ENCODE assay signal across 22 mouse cellular contexts in genomic region chr11:22499886-22500285, GRCm38 (mm10). TPM values are rescaled to one million over a fixed set of nuclear protein-coding genes. Genes with fewer than 3 reads are reported as not detected.
DNase-seq lines count a peak whose midpoint lies in the region; ATAC-seq and TF ChIP-seq lines count a peak whose summit lies in the region.
"Had no signal": no experiment of that assay in that cellular context is flagged by ENCODE, and none has a peak within 500 bp of the region (broad histone marks: within the 10 kb centered on the region; RNA-seq: fewer than 3 reads in every experiment).

No protein-coding gene starts in this region.

- DNase-seq in frontal cortex, postnatal 14 days (ENCODE audit: low spot score in 2 of 2): no peak
- DNase-seq in liver, adult 2 months (ENCODE audit: extremely low read depth, low read depth, low spot score): peak; percentile 58
- DNase-seq in liver, postnatal 0 days: no peak
- peak; percentile 41 for DNase-seq in NIH3T3 (ENCODE audit: low read depth)
- DNase-seq in layer of hippocampus, postnatal 10 days (ENCODE audit: low spot score in 2 of 2): no peak
- no peak for DNase-seq in spleen, postnatal 10 days (ENCODE audit: low spot score in 2 of 2)
- DNase-seq: adrenal gland, postnatal 10 days; cerebellum, adult 11-12 months; cerebellum, adult 9-10 months; cerebellum, postnatal 25 days; forebrain, postnatal 0 days; gastrocnemius, postnatal 36 days; heart, adult 18-20 months; heart, postnatal 14 days had no signal

- no peak overlapping the region for H3K27ac ChIP-seq in liver, adult 2 months (replicated peaks; ENCODE audit: insufficient read depth, low read depth, low read length)
- H3K27ac ChIP-seq in liver, postnatal 0 days (ENCODE audit: low read depth): no peak overlapping the region
- H3K27ac ChIP-seq: embryonic facial prominence, embryonic 13.5 days; forebrain, embryonic 13.5 days; heart, embryonic 15.5 days; hindbrain, embryonic 13.5 days had no signal

- H3K79me2 ChIP-seq in liver, adult 2 months (ENCODE audit: control insufficient read depth, insufficient read depth, low read length): no peaks in the 10 kb centered on the region

- no peaks in the 10 kb centered on the region for H3K9me3 ChIP-seq in liver, postnatal 0 days (ENCODE audit: low read length)
- H3K9me3 ChIP-seq: embryonic facial prominence, embryonic 13.5 days; forebrain, embryonic 13.5 days; heart, embryonic 15.5 days; hindbrain, embryonic 13.5 days had no signal

- no peaks in the 10 kb centered on the region for H3K36me3 ChIP-seq in liver, adult 2 months (ENCODE audit: control insufficient read depth, insufficient read depth, low read length)
- H3K36me3 ChIP-seq in liver, postnatal 0 days (replicated peaks; ENCODE audit: insufficient read depth, low read length): no peaks in the 10 kb centered on the region
- H3K36me3 ChIP-seq: embryonic facial prominence, embryonic 13.5 days; heart, embryonic 15.5 days; hindbrain, embryonic 13.5 days had no signal

- no peak for TF ChIP-seq POLR2A in liver, adult 2 months (IDR thresholded peaks at IDR 0.05; ENCODE audit: extremely low read depth, insufficient read depth, low read length)

- H3K4me1 ChIP-seq in liver, adult 2 months (ENCODE audit: control insufficient read depth, insufficient read depth, low read length): peaks cover 5% of the 10 kb centered on the region; the same call in 1 of the 2 replicates
- no peaks in the 10 kb centered on the region for H3K4me1 ChIP-seq in liver, postnatal 0 days (ENCODE audit: insufficient read depth)
- H3K4me1 ChIP-seq: embryonic facial prominence, embryonic 13.5 days; forebrain, embryonic 13.5 days; heart, embryonic 15.5 days; hindbrain, embryonic 13.5 days had no signal

- no peak overlapping the region for H3K4me2 ChIP-seq in liver, postnatal 0 days (ENCODE audit: low read depth, low read length)
- H3K4me2 ChIP-seq: embryonic facial prominence, embryonic 13.5 days; forebrain, embryonic 13.5 days; heart, embryonic 11.5 days; heart, embryonic 15.5 days; hindbrain, embryonic 13.5 days had no signal

- peak; percentile 27 for ATAC-seq in frontal cortex, adult (ENCODE audit: low TSS enrichment)
- no peak for ATAC-seq in liver, postnatal 0 days
- ATAC-seq: forebrain, embryonic 13.5 days; forebrain, postnatal 0 days; intestine, embryonic 16.5 days had no signal

- no peak for TF ChIP-seq EP300 in liver, postnatal 0 days (IDR thresholded peaks at IDR 0.05; ENCODE audit: low read depth)

- H3K27me3 ChIP-seq in liver, adult 2 months (ENCODE audit: control insufficient read depth, insufficient read depth, low read length): no peaks in the 10 kb centered on the region
- no peaks in the 10 kb centered on the region for H3K27me3 ChIP-seq in liver, postnatal 0 days (ENCODE audit: insufficient read depth, low read length)
- H3K27me3 ChIP-seq: embryonic facial prominence, embryonic 13.5 days; forebrain, embryonic 13.5 days; heart, embryonic 15.5 days; hindbrain, embryonic 13.5 days had no signal

- no peak overlapping the region for H3K4me3 ChIP-seq in liver, adult 2 months (ENCODE audit: insufficient read depth, low read depth, low read length)
- H3K4me3 ChIP-seq in liver, postnatal 0 days (ENCODE audit: low read depth, low read length): no peak overlapping the region
- H3K4me3 ChIP-seq: embryonic facial prominence, embryonic 13.5 days; forebrain, embryonic 13.5 days; heart, embryonic 15.5 days; hindbrain, embryonic 13.5 days had no signal

- H3K9ac ChIP-seq in liver, adult 2 months (ENCODE audit: low read depth, low read length): no peak overlapping the region
- no peak overlapping the region for H3K9ac ChIP-seq in liver, postnatal 0 days (replicated peaks)
- H3K9ac ChIP-seq: embryonic facial prominence, embryonic 13.5 days; forebrain, embryonic 13.5 days; forebrain, postnatal 0 days; heart, embryonic 15.5 days; hindbrain, embryonic 13.5 days had no signal

- no peak for TF ChIP-seq CTCF in liver, adult 2 months (IDR thresholded peaks at IDR 0.05; ENCODE audit: low read depth, low read length)
- no peak for TF ChIP-seq CTCF in liver, postnatal 0 days (IDR thresholded peaks at IDR 0.05; ENCODE audit: low read depth)

RNA-seq across cellular contexts. Expression of gene Tmem17, which starts 12.0 kb away (rescaled TPM):
- 0.94 and 1.0 TPM in 2 replicates for total RNA-seq in liver, adult 2 months (2014; rRNA removed)
- polyA plus RNA-seq in liver, adult 2 months (2012; rRNA removed): 0.55 and 0.82 TPM in 2 replicates
- polyA plus RNA-seq in liver, postnatal 0 days (2015; fragmentation: Nextera tagmentation; extraction: Ambion mirVana): 1.7 and 2.5 TPM in 2 replicates
- total RNA-seq in layer of hippocampus, postnatal 10 days (2021): 1 to 10 TPM; 6.6 TPM
- total RNA-seq: MEL had no signal

Comparison
In these comparisons a context has a peak if more than half of its experiments do, and no peak if none do; other contexts are left out.
1. DNase-seq: peak in liver, adult 2 months (single experiment) and NIH3T3 (single experiment); none in frontal cortex, postnatal 14 days (0 of 2), liver, postnatal 0 days (single experiment), layer of hippocampus, postnatal 10 days (0 of 2) and spleen, postnatal 10 days (0 of 2).